Mouse (Mus musculus) bone marrow macrophage, adult 2 months (primary cell): ENCODE data around the gene Neu3. TPM values are rescaled to one million over a fixed set of nuclear protein-coding genes. Genes with fewer than 3 reads are reported as not detected.
A peak's percentile ranks its signal among the peaks of the same experiment; 100 is the strongest.

Experiments
- H3K27ac ChIP-seq: 2 replicates; pipeline ENCODE4 v1.5.1; 2012; ENCODE audit warnings: low read depth, low read length; ENCODE audit not compliant: insufficient read depth
- H3K4me1 ChIP-seq: 2 replicates; pipeline ENCODE4 v1.6.1; 2012; ENCODE audit warnings: low read length; ENCODE audit not compliant: control insufficient read depth, insufficient read depth
- H3K4me3 ChIP-seq: 2 replicates; pipeline ENCODE4 v1.5.1; 2012; ENCODE audit warnings: mild to moderate bottlenecking, low read length, moderate library complexity; ENCODE audit not compliant: insufficient read depth
- CTCF ChIP-seq: IDR thresholded peaks from 2 replicates; pipeline ENCODE4 v1.5.1; 2012; ENCODE audit warnings: low read depth, mild to moderate bottlenecking, low read length, moderate library complexity
- POLR2A ChIP-seq: IDR thresholded peaks from 2 replicates; pipeline ENCODE4 v1.6.1; 2012; ENCODE audit warnings: mild to moderate bottlenecking, low read depth, low read length, borderline replicate concordance
- polyA plus RNA-seq: library from polyadenylated mRNA; stranded (reverse); fragments of >200 nt; gene quantifications from 2 replicates; pipeline ENCODE4 v1.2.4, GENCODE M21; 2012; ENCODE audit not compliant: missing spikeins, insufficient read depth, insufficient read length

Gene Neu3
- polyA plus RNA-seq, 1 experiment = 1.6 TPM

DNA sequence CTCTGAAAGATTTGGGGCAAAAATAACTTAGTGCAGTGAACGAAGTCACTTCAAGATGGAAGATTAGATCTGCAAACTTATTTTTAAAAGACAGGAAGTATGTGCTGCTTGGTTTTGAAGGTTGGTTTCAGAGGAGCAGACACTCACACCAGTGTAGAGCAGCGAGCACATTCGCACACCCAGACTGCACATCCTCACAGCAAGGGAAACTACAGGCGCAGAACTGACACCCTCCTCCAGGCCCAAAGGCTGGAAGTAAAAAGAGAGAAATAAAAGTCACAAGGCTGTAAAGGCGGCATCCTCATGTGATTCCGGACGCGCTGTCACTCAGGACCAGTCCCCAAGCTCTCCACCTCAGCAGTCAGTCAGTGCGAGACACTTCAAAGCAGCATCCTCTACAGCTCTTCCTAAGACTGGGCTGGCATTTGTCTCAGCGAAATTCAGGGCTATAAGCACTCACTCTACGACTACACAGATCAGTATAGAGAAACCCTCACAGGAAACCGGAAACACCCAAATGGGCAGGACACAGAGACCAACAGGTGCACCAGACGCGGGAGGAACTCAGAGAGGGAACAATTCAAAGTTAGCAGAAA, 28.1 kb upstream of the Neu3 start:
- Histone ChIP-seq H3K27ac (no peak overlapping the region), H3K4me3 (no peak overlapping the region), H3K4me1 (peaks cover 12% of the 10 kb centered on the region)
- TF ChIP-seq CTCF (no peak), POLR2A (no peak)

DNA sequence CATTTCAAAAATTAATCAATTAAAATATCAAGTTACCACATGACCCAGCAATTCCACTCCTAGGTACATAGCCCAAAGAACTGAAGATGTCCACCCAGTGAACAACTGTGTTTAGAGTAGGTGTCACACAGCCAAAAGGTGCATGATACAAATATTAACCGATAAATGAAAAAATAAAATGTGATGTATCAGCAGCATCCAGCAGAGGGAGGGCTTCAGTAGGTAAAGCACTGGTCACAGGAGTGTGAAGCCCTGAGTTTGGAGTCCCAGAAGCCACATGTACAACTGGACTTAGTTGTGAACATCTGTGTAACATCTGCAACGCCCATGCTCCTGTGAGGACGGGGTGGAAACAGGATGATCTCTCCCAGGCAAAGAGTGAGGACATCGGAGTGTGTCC, 26.1 kb upstream of the Neu3 start:
- no peak overlapping the region for H3K27ac ChIP-seq
- peaks cover 12% of the 10 kb centered on the region for H3K4me1 ChIP-seq
- TF ChIP-seq CTCF = no peak
- TF ChIP-seq POLR2A = no peak
- H3K4me3 ChIP-seq = no peak overlapping the region

DNA sequence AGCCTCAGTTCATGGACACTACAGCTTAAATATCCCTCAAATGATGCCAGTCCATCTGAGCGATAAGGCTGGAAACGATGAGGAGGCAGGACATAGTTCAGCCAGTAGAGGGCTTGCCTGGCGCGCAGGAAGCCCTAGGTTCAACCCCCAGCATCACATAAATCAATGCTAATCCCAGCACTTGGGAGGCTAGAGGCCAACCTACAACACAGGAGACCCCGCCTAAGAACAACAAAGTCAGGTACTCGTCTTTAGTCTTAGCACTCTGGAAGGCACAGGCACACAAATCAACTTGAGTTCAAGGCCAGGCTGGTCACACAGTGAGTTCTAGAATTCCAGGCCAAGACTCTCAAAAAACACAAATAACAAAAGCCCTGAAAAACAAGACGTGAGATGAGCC, 25.1 kb upstream of the Neu3 start:
- no peak overlapping the region for H3K4me3 ChIP-seq
- H3K4me1 ChIP-seq = peaks cover 12% of the 10 kb centered on the region
- TF ChIP-seq CTCF (peak; percentile 25; the same call in 1 of the 2 replicates), POLR2A (no peak)
- H3K27ac ChIP-seq = no peak overlapping the region

DNA sequence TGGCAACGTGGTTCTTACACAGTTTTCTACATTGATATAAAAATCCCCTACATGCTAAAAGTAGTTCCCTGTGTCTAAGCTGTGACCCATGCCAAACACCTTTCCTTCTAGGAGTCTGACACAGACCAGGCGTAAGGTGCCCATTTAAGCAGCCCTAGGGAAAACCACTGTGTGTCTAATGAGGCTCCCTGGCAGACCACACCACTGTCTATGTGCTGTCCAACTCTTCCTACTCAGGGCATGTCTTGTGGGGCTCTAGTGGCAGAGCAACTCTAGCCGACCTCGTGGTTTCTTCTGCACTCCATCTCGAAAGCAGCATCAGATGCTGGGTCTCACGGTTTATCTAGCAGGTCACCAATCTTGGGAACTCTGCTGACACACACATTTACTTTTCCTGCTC, 23.4 kb upstream of the Neu3 start:
- H3K27ac ChIP-seq = no peak overlapping the region
- no peak for TF ChIP-seq CTCF
- no peak for TF ChIP-seq POLR2A
- no peak overlapping the region for H3K4me3 ChIP-seq
- H3K4me1 ChIP-seq = peaks cover 6% of the 10 kb centered on the region

DNA sequence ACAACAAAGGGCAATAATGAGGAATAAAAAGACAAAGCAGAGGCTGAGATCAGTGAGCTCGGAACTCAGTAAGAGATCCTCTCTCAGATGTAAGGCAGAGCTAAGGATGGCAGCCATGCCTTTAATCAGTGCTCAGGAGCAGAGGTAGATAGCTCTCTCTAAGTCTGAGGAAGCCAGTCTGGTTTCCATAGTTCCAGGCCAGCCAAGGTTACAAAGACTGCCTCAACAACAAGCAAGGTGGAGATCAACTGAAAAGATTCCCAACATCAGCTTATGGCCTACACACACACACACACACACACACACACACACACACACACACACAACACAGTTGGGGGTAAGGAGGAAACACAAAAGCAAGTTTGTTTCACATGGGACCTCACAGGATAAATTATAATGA, 22.9 kb upstream of the Neu3 start:
- H3K27ac ChIP-seq = no peak overlapping the region
- TF ChIP-seq POLR2A (no peak), CTCF (no peak)
- H3K4me1 ChIP-seq = peaks cover 1% of the 10 kb centered on the region
- H3K4me3 ChIP-seq = no peak overlapping the region

DNA sequence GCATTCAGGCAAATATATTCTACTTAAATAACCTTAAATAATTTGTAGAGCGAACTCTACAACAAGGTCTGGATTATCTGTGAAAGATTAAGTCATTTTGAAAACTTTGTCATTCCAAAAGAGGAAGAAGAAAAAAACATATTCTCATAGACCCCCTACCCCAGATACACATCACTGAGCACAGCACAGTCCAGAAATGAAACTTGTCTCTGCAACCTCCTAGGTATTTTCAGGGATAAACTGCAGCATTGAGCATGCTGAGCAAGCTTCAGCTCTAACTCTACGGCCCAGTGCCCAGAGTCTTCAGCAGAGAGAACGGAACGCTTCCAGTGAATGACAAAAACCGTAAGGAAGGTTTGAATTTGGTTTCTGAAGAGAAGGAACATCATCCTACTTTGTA, 22.3 kb upstream of the Neu3 start:
- Histone ChIP-seq H3K4me1 (no peaks in the 10 kb centered on the region; the same call in 1 of the 2 replicates), H3K4me3 (no peak overlapping the region), H3K27ac (no peak overlapping the region)
- TF ChIP-seq POLR2A = no peak
- TF ChIP-seq CTCF = no peak

DNA sequence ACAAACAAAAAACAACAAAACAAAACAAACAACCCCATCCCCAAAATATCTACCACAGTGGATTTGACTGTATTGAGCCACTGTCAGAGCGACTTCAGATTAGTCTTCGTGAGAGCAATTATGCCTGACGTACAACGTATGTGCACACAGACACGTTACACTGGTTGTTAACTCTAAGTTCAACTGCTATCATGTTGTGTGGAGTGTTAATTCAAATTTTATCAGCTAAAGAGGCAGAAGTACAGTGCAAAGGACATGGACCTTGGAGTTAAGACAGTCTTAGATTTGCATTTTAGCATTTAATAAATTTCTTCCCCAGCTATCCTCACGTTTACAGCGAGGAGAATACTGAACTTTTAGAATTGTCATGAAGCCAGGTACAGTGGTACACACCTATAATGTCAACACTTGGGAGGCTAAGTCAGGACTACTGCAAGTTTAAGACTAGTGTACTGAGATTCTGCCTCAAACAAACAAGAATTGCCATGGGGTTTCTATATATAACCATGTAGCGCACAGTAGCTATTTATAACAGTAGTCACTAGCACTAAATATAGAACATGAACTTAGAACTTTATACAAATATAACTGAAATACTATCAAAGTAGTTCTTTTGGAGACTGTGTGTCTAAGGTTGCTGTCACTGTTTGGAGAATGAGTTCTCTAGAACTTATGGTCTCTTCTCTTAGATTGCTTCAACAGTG, 17.5 kb upstream of the Neu3 start:
- no peaks in the 10 kb centered on the region; the same call in 1 of the 2 replicates for H3K4me1 ChIP-seq
- TF ChIP-seq POLR2A (no peak), CTCF (no peak)
- no peak overlapping the region for H3K4me3 ChIP-seq
- no peak overlapping the region for H3K27ac ChIP-seq

DNA sequence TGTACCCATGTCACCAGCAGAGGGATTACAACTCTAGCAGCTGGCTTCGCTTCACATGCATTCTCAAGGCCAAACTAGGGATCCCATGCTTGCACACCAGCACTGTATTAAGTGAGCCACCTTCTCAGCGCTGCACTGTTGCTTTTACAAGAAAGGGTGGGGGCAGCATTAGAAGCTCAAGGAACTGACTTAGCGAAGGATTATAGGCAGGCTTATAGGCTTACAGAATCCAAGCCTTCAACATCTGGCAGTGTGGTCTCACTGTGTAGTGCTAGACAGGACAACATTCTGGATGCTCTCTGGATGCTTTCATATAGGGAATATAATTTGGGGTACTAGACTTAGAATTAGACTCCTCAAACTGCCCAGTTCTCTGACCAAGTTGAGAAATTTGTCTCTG, 10.0 kb upstream of the Neu3 start:
- TF ChIP-seq CTCF = no peak
- no peak for TF ChIP-seq POLR2A
- no peak overlapping the region for H3K4me3 ChIP-seq
- peaks cover 10% of the 10 kb centered on the region for H3K4me1 ChIP-seq
- H3K27ac ChIP-seq = no peak overlapping the region

DNA sequence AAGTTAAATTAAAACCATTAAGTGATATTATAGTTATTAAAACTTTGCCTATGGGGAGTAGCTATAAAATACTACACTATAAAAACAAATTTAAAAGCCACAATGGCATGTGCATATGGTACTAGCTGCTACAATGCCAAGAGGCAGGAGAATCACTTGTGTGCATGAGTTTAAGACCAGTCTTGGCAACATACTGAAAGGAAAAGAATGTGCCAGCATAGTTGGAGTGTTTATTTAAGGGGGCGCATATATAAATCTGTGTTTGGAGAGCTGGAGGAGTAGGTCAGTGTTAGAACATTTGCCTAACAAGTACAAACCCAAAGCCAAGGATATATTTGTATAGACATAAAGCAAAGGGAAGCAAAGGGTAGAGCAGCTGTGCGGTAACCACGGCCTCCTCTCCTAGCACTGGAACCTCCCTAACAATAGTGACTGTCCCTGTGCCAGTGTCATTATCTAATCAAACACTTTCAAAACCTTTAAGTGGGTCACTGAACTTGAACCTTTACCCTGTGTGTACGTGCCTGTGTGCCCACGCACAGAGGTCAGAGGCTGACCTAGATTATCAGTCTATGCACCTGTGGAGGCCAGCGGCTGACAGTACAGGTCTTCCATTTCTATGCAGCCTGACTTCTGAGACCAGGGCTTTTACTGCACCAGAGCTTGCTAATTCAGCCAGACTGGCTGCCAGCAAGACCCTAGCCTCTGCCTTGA, 9.3 kb upstream of the Neu3 start:
- H3K27ac ChIP-seq = no peak overlapping the region
- H3K4me3 ChIP-seq = no peak overlapping the region
- no peak for TF ChIP-seq CTCF
- no peak for TF ChIP-seq POLR2A
- peaks cover 15% of the 10 kb centered on the region for H3K4me1 ChIP-seq

DNA sequence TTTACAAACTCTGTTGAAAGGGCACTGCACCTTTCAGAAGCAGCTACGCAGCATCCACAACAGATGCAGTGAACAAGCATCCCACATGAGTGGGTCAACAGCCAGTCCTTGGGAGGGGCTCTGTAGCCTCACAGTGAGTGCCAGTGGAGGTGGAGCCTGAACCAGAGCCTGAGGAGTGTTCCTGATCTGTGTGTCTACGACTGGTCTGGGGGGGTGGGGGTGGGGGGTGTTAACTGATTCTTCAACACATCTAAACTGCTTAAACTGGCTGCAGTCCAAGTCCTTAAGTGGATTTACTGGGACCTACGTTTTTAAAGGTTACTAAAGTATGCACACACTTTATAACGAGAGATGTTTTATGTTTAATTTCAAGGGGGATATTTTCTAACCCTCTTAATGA, 8.6 kb upstream of the Neu3 start:
- no peak for TF ChIP-seq CTCF
- Histone ChIP-seq H3K4me3 (no peak overlapping the region), H3K27ac (no peak overlapping the region), H3K4me1 (peaks cover 16% of the 10 kb centered on the region)
